Comparison of ENCODE assay signal across 8 mouse cellular contexts in the genomic region with DNA sequence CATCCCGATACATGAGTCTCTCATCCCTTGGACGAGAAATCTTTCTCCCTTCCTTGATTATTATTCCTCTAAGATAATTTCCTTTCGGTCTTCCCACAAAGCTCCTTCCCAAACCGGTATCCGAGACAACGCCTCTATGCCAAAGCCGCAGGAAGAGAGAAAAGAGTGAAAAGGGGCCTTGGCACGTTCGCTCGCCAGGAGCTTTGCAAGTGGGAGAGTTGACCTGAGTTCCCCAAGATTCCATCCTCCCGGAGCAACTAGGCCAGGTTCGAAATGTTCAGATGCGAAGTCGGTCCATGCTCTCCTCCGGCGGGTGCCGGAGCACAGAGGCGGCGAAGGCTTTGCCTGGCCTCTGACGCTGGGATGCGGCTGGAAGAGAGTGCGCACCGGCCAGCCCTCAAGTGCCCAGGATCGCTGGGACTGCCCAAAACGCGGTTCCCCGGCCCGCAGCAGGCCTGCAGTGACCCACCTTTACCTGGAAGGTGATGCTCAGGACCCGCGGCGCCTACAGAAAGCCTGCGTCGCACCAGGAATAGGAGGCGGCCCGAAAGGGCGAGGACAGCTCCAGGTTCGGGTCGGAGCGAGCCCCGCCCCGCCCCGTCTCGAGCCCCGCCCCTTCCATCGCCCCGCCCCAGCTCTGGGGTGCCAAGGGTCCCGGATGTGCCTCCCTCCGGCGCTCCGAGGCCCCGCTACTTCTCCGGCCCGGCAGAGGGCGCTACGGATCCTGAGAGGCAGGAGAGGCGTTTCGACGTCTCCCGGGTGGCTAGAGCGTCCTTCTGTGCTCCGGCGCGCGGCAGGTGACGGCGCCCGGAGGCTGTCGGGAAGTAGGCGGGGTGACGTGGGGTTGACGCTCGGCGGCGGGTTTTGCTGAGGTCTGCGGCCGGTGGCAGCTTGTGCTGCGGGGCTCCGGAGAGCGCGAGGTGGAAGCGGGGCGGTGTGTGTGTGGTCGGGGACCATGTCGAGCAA. TPM values are rescaled to one million over a fixed set of nuclear protein-coding genes. Genes with fewer than 3 reads are reported as not detected.
DNase-seq lines count a peak whose midpoint lies in the region; ATAC-seq and TF ChIP-seq lines count a peak whose summit lies in the region.

A gene (minus strand): TSS at position 623 of the 966 bp plus-strand sequence.
A gene (plus strand): TSS at position 827 of the 966 bp plus-strand sequence.

- peak within 1 kb of the TSS; percentile 83 for H3K9ac ChIP-seq in lung, postnatal 0 days (replicated peaks; ENCODE audit: low read depth)

- peak within 1 kb of the TSS; percentile 86 for H3K4me3 ChIP-seq in hindbrain, embryonic 10.5 days
- peak within 1 kb of the TSS; percentile 89 for H3K4me3 ChIP-seq in lung, postnatal 0 days (ENCODE audit: low read depth, low read length)

- TF ChIP-seq EP300 in lung, postnatal 0 days (IDR thresholded peaks at IDR 0.05) = no peak

- H3K4me1 ChIP-seq in hindbrain, embryonic 10.5 days (replicated peaks) = peaks cover 28% of the 10 kb centered on the region
- H3K4me1 ChIP-seq in lung, postnatal 0 days (ENCODE audit: insufficient read depth, low read depth, low read length) = no peaks in the 10 kb centered on the region; the same call in 1 of the 2 replicates

- no peaks in the 10 kb centered on the region for H3K27me3 ChIP-seq in hindbrain, embryonic 10.5 days (ENCODE audit: insufficient read depth, poor library complexity, severe bottlenecking)
- H3K27me3 ChIP-seq in lung, postnatal 0 days (replicated peaks; ENCODE audit: insufficient read depth, low read length) = no peaks in the 10 kb centered on the region

- WGBS in hindbrain, embryonic 10.5 days = under 1% methylated on average over 84 of the region's 84 CpGs
- under 1% methylated on average over 71 of the region's 84 CpGs for WGBS in lung, postnatal 0 days

- peak within 1 kb of the TSS; percentile 92 for H3K27ac ChIP-seq in hindbrain, embryonic 10.5 days
- H3K27ac ChIP-seq in lung, postnatal 0 days (ENCODE audit: low read length) = peak within 1 kb of the TSS; percentile 78

- peak within 1 kb of the TSS; percentile 96 for H3K4me2 ChIP-seq in lung, postnatal 0 days (replicated peaks; ENCODE audit: low read depth, low read length)

- H3K9me3 ChIP-seq in hindbrain, embryonic 10.5 days = no peaks in the 10 kb centered on the region
- no peaks in the 10 kb centered on the region for H3K9me3 ChIP-seq in lung, postnatal 0 days (ENCODE audit: low read length)

- peak; percentile 95 for TF ChIP-seq CTCF in lung, postnatal 0 days (IDR thresholded peaks at IDR 0.05)

- no peaks in the 10 kb centered on the region for H3K36me3 ChIP-seq in hindbrain, embryonic 10.5 days
- H3K36me3 ChIP-seq in lung, postnatal 0 days (ENCODE audit: insufficient read depth, low read length) = no peaks in the 10 kb centered on the region

- DNase-seq in MEL-GATA-1-ER (ENCODE audit: extremely low read depth, low read depth) = peak; percentile 83
- peak; percentile 98 for DNase-seq in cerebellum, adult 8-10 months
- peak; percentile 94 for DNase-seq in forelimb bud, embryonic 11.5 days (ENCODE audit: low read depth, low spot score)
- DNase-seq in hindbrain, embryonic 10.5 days (ENCODE audit: low spot score) = peak; percentile 99
- DNase-seq in layer of hippocampus, adult 9-11 months = peak; percentile 97
- DNase-seq in lung, postnatal 0 days (ENCODE audit: low spot score) = peak; percentile 99
- DNase-seq in ovary, postnatal 14 days (ENCODE audit: low spot score) = peak; percentile 98
- DNase-seq in thymus, postnatal 14 days = peak; percentile 99

- ATAC-seq in lung, postnatal 0 days = peak; percentile 95

RNA-seq across cellular contexts. Expression of the first gene that starts in this region (rescaled TPM):
- polyA plus RNA-seq in hindbrain, embryonic 10.5 days (2016; fragmentation: Nextera tagmentation; extraction: Ambion mirVana) = 26.5 and 33.5 TPM in 2 replicates
- polyA plus RNA-seq in lung, postnatal 0 days (2015; fragmentation: Nextera tagmentation; extraction: Ambion mirVana) = 14.9 and 17.0 TPM in 2 replicates

RNA-seq across cellular contexts. Expression of the second gene that starts in this region (rescaled TPM):
- polyA plus RNA-seq in hindbrain, embryonic 10.5 days (2016; fragmentation: Nextera tagmentation; extraction: Ambion mirVana) = 78.4 and 106 TPM in 2 replicates
- polyA plus RNA-seq in lung, postnatal 0 days (2015; fragmentation: Nextera tagmentation; extraction: Ambion mirVana) = 37.1 and 41.3 TPM in 2 replicates

Comparison
In these comparisons a context has a peak if more than half of its experiments do, and no peak if none do; other contexts are left out.
1. Peak in every context shown above with its lines: DNase-seq, ATAC-seq, H3K4me3 ChIP-seq and H3K27ac ChIP-seq.